Mouse (Mus musculus): ENCODE measurements at regions not wholly inside any gene's neighbourhood (a gene's known extent, or its start where the extent isn't known, plus 50 kb on each side); places are given as distances from the start of the nearest gene placed in this dataset.
A peak's percentile ranks its signal among the peaks of the same experiment; 100 is the strongest.
"Not testable (repeated sequence)": the region's sequence is repeated elsewhere in the genome, so short reads cannot be mapped to it uniquely, and the experiment has no call there.

DNA sequence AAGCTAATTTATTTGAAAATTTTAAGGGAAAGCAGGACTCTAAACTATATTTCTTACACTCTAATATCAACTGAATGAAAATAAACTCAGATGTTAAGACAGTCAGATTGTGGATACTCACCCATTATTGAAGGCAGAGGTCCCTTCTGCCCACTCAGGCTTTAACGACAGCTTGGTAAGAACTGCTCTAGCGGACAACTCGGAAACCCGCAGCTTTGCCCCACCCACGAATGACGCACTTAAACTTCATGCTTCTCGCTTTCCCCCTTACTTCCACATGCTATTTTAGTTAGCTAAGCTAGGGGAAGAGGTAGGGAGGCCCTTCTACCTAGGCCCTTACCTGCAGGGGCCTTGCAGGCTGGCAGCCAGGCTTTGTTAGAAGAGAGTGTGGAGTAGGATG, 50.8 kb upstream of the Elmo1 start:
- no peaks in the 10 kb centered on the region for H3K9me3 ChIP-seq
- H3K36me3 ChIP-seq, result no peaks in the 10 kb centered on the region
- peaks cover 12% of the 10 kb centered on the region for H3K4me1 ChIP-seq (replicated peaks)
- H3K27ac ChIP-seq, result no peak overlapping the region
- H3K4me3 ChIP-seq, result no peak overlapping the region
- DNase-seq (ENCODE audit: low spot score), result no peak
- no peaks in the 10 kb centered on the region for H3K27me3 ChIP-seq (ENCODE audit: insufficient read depth, poor library complexity, severe bottlenecking)
- 90% methylated on average over 7 of the region's 7 CpGs for WGBS

DNA sequence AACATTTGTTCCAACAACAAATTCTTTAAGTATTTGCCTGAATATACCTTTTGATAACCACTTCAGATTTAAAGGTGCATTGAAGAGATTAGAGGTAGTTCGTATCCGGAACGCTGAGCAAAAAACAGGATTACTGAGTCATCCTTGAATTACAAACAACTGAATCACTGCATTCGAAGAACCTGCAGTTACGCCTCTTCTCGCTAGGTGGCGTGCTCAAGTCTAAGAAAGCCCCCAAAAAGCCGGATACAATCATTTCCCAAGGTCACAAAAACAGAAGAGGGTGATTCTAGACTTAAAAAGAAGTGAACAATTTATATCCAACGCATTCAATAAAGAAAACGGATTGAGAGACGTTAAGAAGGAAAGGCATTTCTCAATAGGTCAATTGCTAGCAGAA, 51.9 kb upstream of the Elmo1 start:
- no peaks in the 10 kb centered on the region for H3K9me3 ChIP-seq
- peaks cover 10% of the 10 kb centered on the region for H3K4me1 ChIP-seq (replicated peaks)
- H3K36me3 ChIP-seq, result no peaks in the 10 kb centered on the region
- no peak overlapping the region for H3K27ac ChIP-seq
- H3K27me3 ChIP-seq (ENCODE audit: insufficient read depth, poor library complexity, severe bottlenecking), result no peaks in the 10 kb centered on the region
- peak; percentile 19 for DNase-seq (ENCODE audit: low spot score)
- H3K4me3 ChIP-seq, result no peak overlapping the region
- WGBS, result 38% methylated on average over 11 of the region's 11 CpGs

- peaks cover 10% of the 10 kb centered on the region for H3K4me1 ChIP-seq (replicated peaks)
- 92% methylated on average over 7 of the region's 7 CpGs for WGBS
- H3K27me3 ChIP-seq (ENCODE audit: insufficient read depth, poor library complexity, severe bottlenecking), result no peaks in the 10 kb centered on the region
- H3K4me3 ChIP-seq, result no peak overlapping the region
- no peaks in the 10 kb centered on the region for H3K36me3 ChIP-seq
- H3K9me3 ChIP-seq, result no peaks in the 10 kb centered on the region
- DNase-seq (ENCODE audit: low spot score), result no peak
- no peak overlapping the region for H3K27ac ChIP-seq
Measured at GRCm38 (mm10) chr13:20037436-20037835, 53.0 kb upstream of the Elmo1 start.

DNA sequence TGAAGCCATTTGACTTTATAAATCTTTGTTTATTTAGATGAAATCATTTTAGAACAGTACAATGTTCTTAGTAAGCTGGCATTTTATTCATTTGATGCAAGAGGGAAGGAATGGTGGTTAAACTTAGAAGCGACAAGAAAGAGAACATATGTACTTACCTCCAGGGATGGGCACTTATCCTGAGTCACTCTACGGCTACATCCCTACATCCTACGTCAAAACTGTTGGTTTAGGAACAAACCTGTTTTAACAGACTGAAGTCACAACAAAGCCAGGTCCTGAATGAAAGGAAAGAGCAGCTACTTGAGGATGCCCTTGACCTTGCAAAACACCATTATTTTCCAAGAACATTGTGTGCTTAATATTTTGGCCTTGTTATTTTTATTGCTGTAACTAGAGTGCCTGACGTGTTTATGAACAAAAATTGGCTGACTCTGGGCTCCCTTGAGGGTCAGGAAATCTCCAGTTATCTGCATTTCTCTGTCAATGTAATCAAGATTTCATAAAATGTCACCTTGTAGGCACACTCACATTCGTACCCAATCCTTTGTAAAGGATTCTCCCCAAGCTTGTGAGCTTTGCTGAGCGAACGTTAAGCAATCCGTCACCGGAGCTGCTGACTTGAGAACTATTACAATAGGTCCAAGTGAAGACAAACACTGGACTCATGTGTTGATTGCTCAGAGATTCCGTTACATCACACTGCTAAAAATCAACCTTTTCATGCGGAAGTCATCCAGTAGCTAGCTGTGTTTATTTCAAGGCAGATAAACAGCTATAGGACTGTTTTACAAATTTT, 56.3 kb upstream of the Elmo1 start:
- Histone ChIP-seq H3K27me3 (ENCODE audit: insufficient read depth, poor library complexity, severe bottlenecking) (no peaks in the 10 kb centered on the region), H3K9me3 (no peaks in the 10 kb centered on the region), H3K4me1 (replicated peaks) (no peaks in the 10 kb centered on the region), H3K36me3 (no peaks in the 10 kb centered on the region), H3K4me3 (no peak overlapping the region), H3K27ac (no peak overlapping the region)
- no peak for DNase-seq (ENCODE audit: low spot score)
- WGBS, result 85% methylated on average over 11 of the region's 11 CpGs

- Histone ChIP-seq H3K9me3 (no peaks in the 10 kb centered on the region), H3K27ac (no peak overlapping the region), H3K4me3 (no peak overlapping the region), H3K36me3 (no peaks in the 10 kb centered on the region), H3K4me1 (replicated peaks) (no peaks in the 10 kb centered on the region), H3K27me3 (ENCODE audit: insufficient read depth, poor library complexity, severe bottlenecking) (no peaks in the 10 kb centered on the region)
- 82% methylated on average over 5 of the region's 5 CpGs for WGBS
- DNase-seq (ENCODE audit: low spot score), result no peak
Measured at GRCm38 (mm10) chr13:20031660-20032059, 58.7 kb upstream of the Elmo1 start.

DNA sequence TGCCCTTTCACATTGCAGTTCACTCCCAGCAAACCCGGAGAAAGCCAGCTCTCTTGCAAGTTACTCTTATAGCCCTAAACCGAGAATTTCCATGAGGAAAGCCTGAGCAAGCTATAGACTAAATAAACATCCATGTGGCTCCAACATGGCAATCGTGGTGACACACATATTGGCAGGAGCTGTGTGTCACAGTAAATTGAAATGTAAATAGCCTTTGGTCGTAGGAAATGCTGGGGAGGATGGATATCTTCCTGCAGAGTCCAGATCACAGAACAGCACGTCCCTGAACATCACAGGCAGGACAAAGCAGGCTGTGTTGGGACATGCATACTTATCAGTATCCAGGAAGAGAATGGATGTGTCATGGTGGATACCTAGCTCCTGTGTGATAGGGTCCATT, 59.3 kb upstream of the Elmo1 start:
- DNase-seq (ENCODE audit: low spot score), result no peak
- WGBS, result 53% methylated on average over 5 of the region's 5 CpGs
- H3K36me3 ChIP-seq, result no peaks in the 10 kb centered on the region

GRCm38 (mm10) chr13:20026612-20027011, 63.8 kb upstream of the Elmo1 start:
- Histone ChIP-seq H3K4me3 (no peak overlapping the region), H3K4me1 (replicated peaks) (no peaks in the 10 kb centered on the region), H3K27ac (no peak overlapping the region), H3K27me3 (ENCODE audit: insufficient read depth, poor library complexity, severe bottlenecking) (no peaks in the 10 kb centered on the region), H3K9me3 (no peaks in the 10 kb centered on the region), H3K36me3 (no peaks in the 10 kb centered on the region)
- 88% methylated on average over 6 of the region's 6 CpGs for WGBS
- no peak for DNase-seq (ENCODE audit: low spot score)

More for the DNA sequence above, 59.3 kb upstream of the Elmo1 start:
- Histone ChIP-seq H3K27ac (no peak overlapping the region), H3K4me1 (replicated peaks) (no peaks in the 10 kb centered on the region), H3K9me3 (no peaks in the 10 kb centered on the region), H3K4me3 (no peak overlapping the region), H3K27me3 (ENCODE audit: insufficient read depth, poor library complexity, severe bottlenecking) (no peaks in the 10 kb centered on the region)

- not testable (repeated sequence) for DNase-seq (ENCODE audit: low spot score); H3K27ac ChIP-seq; H3K9me3 ChIP-seq; H3K4me1 ChIP-seq (replicated peaks); H3K27me3 ChIP-seq (ENCODE audit: insufficient read depth, poor library complexity, severe bottlenecking); H3K36me3 ChIP-seq; H3K4me3 ChIP-seq
- WGBS, result 95% methylated on average over 16 of the region's 16 CpGs
Measured at GRCm38 (mm10) chr13:20016454-20016853, 73.9 kb upstream of the Elmo1 start.

DNA sequence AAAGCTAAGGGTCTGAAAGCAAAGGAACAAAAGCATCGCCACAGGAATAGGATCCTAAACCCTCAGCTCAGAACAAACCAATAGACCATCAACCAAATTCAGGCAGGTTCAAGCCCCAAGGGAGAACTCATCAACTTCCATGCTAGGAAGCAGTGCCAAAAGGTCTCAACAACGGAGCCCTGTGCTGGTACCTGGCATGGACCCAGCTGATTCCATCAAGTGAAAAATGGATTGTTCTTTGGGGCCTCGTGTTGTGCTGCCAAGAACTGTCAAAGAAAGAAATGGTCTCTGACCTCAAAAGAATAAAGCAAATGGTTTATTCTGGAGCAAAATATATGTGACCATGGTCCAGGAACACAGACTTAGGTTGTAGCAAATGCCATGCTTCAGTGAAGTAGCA, 77.8 kb upstream of the Elmo1 start:
- H3K4me3 ChIP-seq, result no peak overlapping the region
- H3K4me1 ChIP-seq (replicated peaks), result no peaks in the 10 kb centered on the region
- DNase-seq (ENCODE audit: low spot score), result no peak
- no peak overlapping the region for H3K27ac ChIP-seq
- 80% methylated on average over 3 of the region's 3 CpGs for WGBS
- no peaks in the 10 kb centered on the region for H3K27me3 ChIP-seq (ENCODE audit: insufficient read depth, poor library complexity, severe bottlenecking)
- no peaks in the 10 kb centered on the region for H3K36me3 ChIP-seq
- H3K9me3 ChIP-seq, result no peaks in the 10 kb centered on the region

- DNase-seq (ENCODE audit: low spot score), result no peak
- H3K4me3 ChIP-seq, result no peak overlapping the region
- no peak overlapping the region for H3K27ac ChIP-seq
- no peaks in the 10 kb centered on the region for H3K27me3 ChIP-seq (ENCODE audit: insufficient read depth, poor library complexity, severe bottlenecking)
- H3K9me3 ChIP-seq, result no peaks in the 10 kb centered on the region
- 74% methylated on average over 1 of the region's 1 CpGs for WGBS
- no peaks in the 10 kb centered on the region for H3K4me1 ChIP-seq (replicated peaks)
- H3K36me3 ChIP-seq, result no peaks in the 10 kb centered on the region
Measured at GRCm38 (mm10) chr13:20009164-20009563, 81.2 kb upstream of the Elmo1 start.

DNA sequence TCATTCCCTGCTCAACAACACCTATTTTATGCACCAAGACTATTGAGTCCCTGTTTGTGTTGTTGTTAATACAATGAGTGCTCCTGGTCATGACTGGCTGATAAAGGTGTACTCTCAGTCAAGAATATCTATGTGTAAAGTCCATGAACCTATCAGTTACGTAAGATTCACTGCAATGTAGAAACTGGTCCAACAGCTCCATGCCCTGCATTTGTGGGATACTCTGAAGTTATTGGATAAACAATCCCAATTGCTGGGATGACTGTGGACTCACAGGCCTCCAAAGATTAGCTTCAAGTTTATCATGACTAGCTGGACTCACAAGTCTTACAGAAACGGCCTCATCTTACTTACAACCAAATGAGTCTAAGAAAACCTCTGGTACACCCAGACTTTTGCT, 82.8 kb upstream of the Elmo1 start:
- WGBS, result 92% methylated on average over 2 of the region's 2 CpGs
- H3K36me3 ChIP-seq, result no peaks in the 10 kb centered on the region
- H3K27ac ChIP-seq, result no peak overlapping the region
- H3K27me3 ChIP-seq (ENCODE audit: insufficient read depth, poor library complexity, severe bottlenecking), result no peaks in the 10 kb centered on the region
- H3K9me3 ChIP-seq, result no peaks in the 10 kb centered on the region
- no peak for DNase-seq (ENCODE audit: low spot score)
- H3K4me3 ChIP-seq, result no peak overlapping the region
- no peaks in the 10 kb centered on the region for H3K4me1 ChIP-seq (replicated peaks)

DNA sequence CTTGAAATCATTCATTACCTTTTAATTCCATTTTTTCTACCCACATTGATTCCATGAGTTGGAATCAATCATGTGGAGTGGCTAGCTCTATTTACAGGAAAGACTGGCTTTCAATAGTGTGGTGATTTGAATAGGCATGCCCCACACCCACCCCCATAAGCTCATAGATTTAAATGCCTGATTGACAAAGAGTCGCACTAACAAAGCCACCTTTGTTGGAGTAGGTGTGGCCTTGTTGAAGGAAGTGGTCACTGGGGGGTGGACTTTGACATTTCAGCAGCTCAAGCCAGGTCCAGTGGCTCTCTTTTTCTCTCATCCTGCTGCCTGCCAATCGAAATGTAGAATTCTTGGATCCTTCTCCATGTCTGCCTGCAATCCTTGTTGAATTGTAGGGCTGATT, 92.8 kb upstream of the Elmo1 start:
- DNase-seq (ENCODE audit: low spot score), result no peak
- no peak overlapping the region for H3K4me3 ChIP-seq
- H3K36me3 ChIP-seq, result no peaks in the 10 kb centered on the region
- no peaks in the 10 kb centered on the region for H3K27me3 ChIP-seq (ENCODE audit: insufficient read depth, poor library complexity, severe bottlenecking)
- 78% methylated on average over 2 of the region's 2 CpGs for WGBS
- no peaks in the 10 kb centered on the region for H3K9me3 ChIP-seq
- H3K27ac ChIP-seq, result no peak overlapping the region
- H3K4me1 ChIP-seq (replicated peaks), result no peaks in the 10 kb centered on the region

DNA sequence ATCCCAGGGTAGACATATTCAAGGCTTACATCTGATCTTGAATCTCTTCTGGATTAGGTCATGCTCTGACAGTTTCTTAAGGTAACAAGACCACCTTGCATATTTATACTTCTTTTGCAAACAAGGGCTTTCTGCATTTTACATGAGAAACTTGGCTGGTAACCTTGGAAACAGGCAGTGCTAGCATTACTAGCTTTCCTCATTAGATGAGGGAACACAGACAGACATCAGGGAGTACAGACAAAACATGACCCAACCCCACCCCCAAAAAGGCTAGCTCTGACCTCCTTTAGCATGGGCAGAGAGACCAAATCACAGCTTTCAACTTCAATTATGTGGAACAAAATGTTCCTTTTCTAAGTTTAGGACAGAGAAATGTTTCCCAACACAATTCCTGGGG, 114.8 kb upstream of the Elmo1 start:
- Histone ChIP-seq H3K9me3 (no peaks in the 10 kb centered on the region), H3K27ac (no peak overlapping the region), H3K36me3 (no peaks in the 10 kb centered on the region), H3K27me3 (ENCODE audit: insufficient read depth, poor library complexity, severe bottlenecking) (no peaks in the 10 kb centered on the region), H3K4me1 (replicated peaks) (0 out of 2 replicates have a peak, but pooled peaks cover 4% of the 10 kb centered on the region), H3K4me3 (no peak overlapping the region)
- no peak for DNase-seq (ENCODE audit: low spot score)

DNA sequence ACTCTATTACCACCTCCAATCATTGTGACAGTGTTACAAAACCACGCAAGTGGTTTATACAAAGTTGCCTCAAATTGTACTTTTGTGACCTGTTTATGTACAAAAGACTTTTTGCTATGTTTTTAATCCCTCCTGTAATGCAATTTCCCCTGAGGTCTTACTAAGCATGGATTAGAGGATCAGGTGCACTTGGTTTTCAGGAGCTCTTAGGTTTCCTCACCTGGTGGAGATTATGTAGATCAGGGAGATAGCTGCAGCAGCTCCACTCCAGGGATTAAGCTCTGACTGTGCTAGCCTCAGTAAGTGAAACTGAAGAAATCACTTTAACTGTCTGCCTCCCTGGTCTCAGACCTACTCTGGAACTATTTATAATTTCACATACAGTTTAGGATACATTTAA, 123.8 kb upstream of the Elmo1 start:
- no peak overlapping the region for H3K27ac ChIP-seq
- 94% methylated on average over 1 of the region's 1 CpGs for WGBS
- H3K27me3 ChIP-seq (ENCODE audit: insufficient read depth, poor library complexity, severe bottlenecking), result no peaks in the 10 kb centered on the region
- DNase-seq (ENCODE audit: low spot score), result no peak
- H3K36me3 ChIP-seq, result no peaks in the 10 kb centered on the region
- no peaks in the 10 kb centered on the region for H3K4me1 ChIP-seq (replicated peaks)
- no peak overlapping the region for H3K4me3 ChIP-seq
- H3K9me3 ChIP-seq, result no peaks in the 10 kb centered on the region
